Mouse (Mus musculus) hindbrain, postnatal 0 days (tissue): ENCODE data around the gene Adarb1. TPM values are rescaled to one million over a fixed set of nuclear protein-coding genes. Genes with fewer than 3 reads are reported as not detected.

Source experiments
- ATAC-seq: fragments of 200-750 bp; cut with Nextera tagmentation; 2 replicates; pipeline ENCODE4 v1.8.0; 2017; ENCODE audit warnings: mild to moderate bottlenecking, moderate TSS enrichment, moderate library complexity
- DNase-seq: peaks from one replicate; pipeline ENCODE4 v3.0.0-alpha.2; 2015; ENCODE audit warnings: low spot score
- H3K27ac ChIP-seq: fragments of 300-500 bp; sonication (generic); 2 replicates; pipeline ENCODE4 v1.5.1; 2014; ENCODE audit warnings: mild to moderate bottlenecking
- H3K27me3 ChIP-seq: fragments of 300-500 bp; sonication (generic); 2 replicates; pipeline ENCODE4 v1.6.1; 2014; ENCODE audit warnings: low read length, mixed read lengths; ENCODE audit not compliant: insufficient read depth
- H3K36me3 ChIP-seq: fragments of 300-500 bp; sonication (generic); 2 replicates; pipeline ENCODE4 v1.6.1; 2014; ENCODE audit warnings: low read length, mixed read lengths; ENCODE audit not compliant: insufficient read depth
- H3K4me1 ChIP-seq: fragments of 300-500 bp; sonication (generic); 2 replicates; pipeline ENCODE4 v1.6.1; 2014; ENCODE audit warnings: antibody characterized with exemption, low read length, mixed read lengths; ENCODE audit not compliant: insufficient read depth
- H3K4me2 ChIP-seq: fragments of 300-500 bp; sonication (generic); 2 replicates; pipeline ENCODE4 v1.6.1; 2014; ENCODE audit warnings: low read depth, mild to moderate bottlenecking, low read length, moderate library complexity, mixed read lengths
- H3K4me3 ChIP-seq: fragments of 300-500 bp; sonication (generic); 2 replicates; pipeline ENCODE4 v1.5.1; 2014; ENCODE audit warnings: low read length
- H3K9ac ChIP-seq: fragments of 300-500 bp; sonication (generic); replicated peaks from 2 replicates; pipeline ENCODE4 v1.6.1; 2014; ENCODE audit warnings: mild to moderate bottlenecking, low read length, moderate library complexity, mixed read lengths
- H3K9me3 ChIP-seq: fragments of 300-500 bp; sonication (generic); 2 replicates; pipeline ENCODE4 v1.6.1; 2016; ENCODE audit warnings: low read length, mixed read lengths
- CTCF ChIP-seq: IDR thresholded peaks from 2 replicates; pipeline ENCODE4 v1.5.1; 2016; ENCODE audit warnings: antibody characterized with exemption, control low read depth, low read depth
- WGBS: fragments of 180-500 bp; shearing (Covaris S2); extraction: QIAGEN DNeasy Blood & Tissue Kit; methylation state at CpG from one replicate; pipeline ENCODE4 v1.1.7; 2014; 5-methylcytosine and 5-hydroxymethylcytosine counted together
- polyA plus RNA-seq: library from polyadenylated mRNA; unstranded; fragments of >200 nt; fragmentation: Nextera tagmentation; extraction: Ambion mirVana; gene quantifications from 2 replicates; pipeline ENCODE4 v1.2.1, GENCODE M21; 2015
- total RNA-seq: library from RNA; depleted of rRNA; stranded (reverse); fragments of >200 nt; gene quantifications from 2 replicates; pipeline ENCODE4 v1.2.3, GENCODE M21; 2014

Adarb1 gene
- total and polyA plus RNA-seq, 2 experiments from 2014 or later, result 18.6 to 65.1 TPM

DNA sequence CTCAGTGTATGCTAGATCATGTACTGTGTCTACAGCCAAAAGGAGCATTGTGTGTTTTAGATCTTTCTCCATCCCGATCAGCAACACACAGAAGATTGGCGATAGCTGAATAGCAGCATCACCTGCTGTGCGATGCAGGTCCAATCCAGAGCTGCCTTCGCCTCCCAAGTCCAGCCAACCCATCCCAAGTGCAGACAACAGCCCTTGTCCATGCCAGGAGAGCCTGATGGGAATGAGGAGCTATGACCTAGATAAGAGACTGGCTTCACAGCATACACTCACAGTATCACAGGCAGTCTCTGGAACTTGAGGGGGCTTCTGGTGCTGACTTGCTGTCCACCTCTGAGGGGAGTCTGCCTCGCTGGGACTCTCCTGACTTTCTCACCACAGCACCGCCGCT lies 30.1 kb upstream of the Adarb1 start:
- H3K4me1 ChIP-seq, result peaks cover 5% of the 10 kb centered on the region; the same call in 1 of the 2 replicates
- no peaks in the 10 kb centered on the region for H3K27me3 ChIP-seq
- no peak overlapping the region for H3K4me2 ChIP-seq
- 64% methylated on average over 7 of the region's 7 CpGs for WGBS
- no peaks in the 10 kb centered on the region for H3K36me3 ChIP-seq
- no peak overlapping the region for H3K4me3 ChIP-seq
- ATAC-seq (no peak), DNase-seq (no peak)
- no peak overlapping the region for H3K27ac ChIP-seq
- H3K9ac ChIP-seq, result no peak overlapping the region
- no peak for TF ChIP-seq CTCF
- no peaks in the 10 kb centered on the region for H3K9me3 ChIP-seq

GRCm38 (mm10) chr10:77447755-77448154 lies 29.7 kb upstream of the Adarb1 start:
- DNase-seq (no peak), ATAC-seq (no peak)
- Histone ChIP-seq H3K4me2 (no peak overlapping the region), H3K9me3 (no peaks in the 10 kb centered on the region), H3K4me3 (no peak overlapping the region), H3K36me3 (no peaks in the 10 kb centered on the region), H3K27ac (no peak overlapping the region), H3K4me1 (peaks cover 5% of the 10 kb centered on the region; the same call in 1 of the 2 replicates), H3K27me3 (no peaks in the 10 kb centered on the region), H3K9ac (no peak overlapping the region)
- 13% methylated on average over 2 of the region's 2 CpGs for WGBS
- TF ChIP-seq CTCF, result no peak

- Histone ChIP-seq H3K27me3 (no peaks in the 10 kb centered on the region), H3K4me1 (no peaks in the 10 kb centered on the region), H3K4me3 (no peak overlapping the region), H3K9ac (no peak overlapping the region), H3K27ac (no peak overlapping the region), H3K4me2 (no peak overlapping the region), H3K9me3 (no peaks in the 10 kb centered on the region), H3K36me3 (no peaks in the 10 kb centered on the region)
- WGBS, result 80% methylated on average over 4 of the region's 4 CpGs
- ATAC-seq, result no peak
- no peak for TF ChIP-seq CTCF
- no peak for DNase-seq
Measured at GRCm38 (mm10) chr10:77442250-77442649, 24.2 kb upstream of the Adarb1 start.

DNA sequence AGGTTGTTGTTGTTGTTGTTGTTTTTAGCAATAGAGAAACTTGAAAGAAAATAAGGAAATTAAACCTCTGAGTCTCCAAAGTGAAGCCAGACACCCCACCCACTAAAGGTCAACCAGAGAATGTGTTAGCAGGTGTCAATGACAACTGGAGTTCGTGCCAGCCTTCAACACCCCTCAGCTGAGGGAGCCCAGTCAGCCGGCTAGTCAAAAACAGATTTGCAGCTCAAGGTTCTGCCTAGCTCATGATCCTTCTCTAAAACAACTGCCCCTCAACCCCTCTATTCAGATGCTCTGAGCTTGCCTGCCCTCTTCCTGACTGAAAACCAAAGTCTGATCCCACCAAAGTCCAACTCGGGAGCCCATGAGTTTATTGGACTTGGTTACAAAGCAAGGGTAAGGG lies 23.7 kb upstream of the Adarb1 start:
- DNase-seq (no peak), ATAC-seq (no peak)
- no peaks in the 10 kb centered on the region for H3K9me3 ChIP-seq
- TF ChIP-seq CTCF, result no peak
- no peaks in the 10 kb centered on the region for H3K4me1 ChIP-seq
- H3K9ac ChIP-seq, result no peak overlapping the region
- no peaks in the 10 kb centered on the region for H3K36me3 ChIP-seq
- no peak overlapping the region for H3K4me3 ChIP-seq
- H3K4me2 ChIP-seq, result no peak overlapping the region
- 85% methylated on average over 3 of the region's 3 CpGs for WGBS
- H3K27ac ChIP-seq, result no peak overlapping the region
- no peaks in the 10 kb centered on the region for H3K27me3 ChIP-seq

DNA sequence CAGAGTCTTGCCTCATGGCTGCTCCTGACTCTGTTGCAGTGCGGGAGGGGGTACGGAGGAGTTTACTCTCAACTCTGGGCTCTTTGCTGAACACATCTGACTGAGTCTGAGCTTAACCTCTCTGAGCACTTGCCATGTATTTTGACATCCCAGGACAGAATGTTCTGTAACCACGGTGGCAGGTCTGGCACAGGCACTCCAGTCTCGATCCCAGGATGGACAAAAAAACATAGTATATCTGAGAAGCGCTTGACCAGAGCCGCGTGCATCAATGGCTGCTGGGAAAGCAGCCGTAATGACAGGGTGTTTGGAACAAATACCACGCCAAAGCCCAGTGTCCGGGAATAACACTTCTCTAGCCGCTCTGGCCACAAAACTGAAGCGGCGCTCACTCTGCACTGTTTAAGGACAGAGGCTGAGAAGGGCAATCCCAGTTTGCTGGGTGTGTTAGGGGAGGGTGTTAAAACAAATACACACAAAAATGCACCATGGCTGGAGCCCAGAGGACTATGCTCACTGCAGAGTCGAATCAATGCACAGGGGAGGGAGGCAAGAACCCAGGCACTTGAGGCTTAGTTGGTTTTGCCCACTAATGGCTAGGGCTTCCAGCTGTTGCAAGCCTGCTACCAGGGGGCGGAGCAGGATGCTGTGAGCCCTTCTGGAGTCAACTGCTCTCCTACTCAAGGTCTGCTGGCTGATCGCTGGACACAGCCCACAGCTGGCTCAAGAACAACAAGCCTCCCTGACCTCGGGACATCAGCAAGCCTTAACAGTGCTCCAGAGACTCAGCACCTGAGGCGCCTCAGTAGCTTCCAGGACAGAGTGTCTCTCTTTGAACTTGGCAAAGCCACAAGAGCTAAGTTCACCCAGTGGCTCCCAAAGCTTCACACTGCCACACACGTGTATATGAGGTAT lies 23.0 kb upstream of the Adarb1 start:
- TF ChIP-seq CTCF, result no peak
- H3K4me2 ChIP-seq, result no peak overlapping the region
- no peaks in the 10 kb centered on the region for H3K27me3 ChIP-seq
- no peak overlapping the region for H3K4me3 ChIP-seq
- H3K36me3 ChIP-seq, result no peaks in the 10 kb centered on the region
- ATAC-seq (no peak), DNase-seq (no peak)
- 68% methylated on average over 19 of the region's 19 CpGs for WGBS
- no peaks in the 10 kb centered on the region for H3K9me3 ChIP-seq
- H3K4me1 ChIP-seq, result no peaks in the 10 kb centered on the region
- H3K9ac ChIP-seq, result no peak overlapping the region
- H3K27ac ChIP-seq, result no peak overlapping the region

- DNase-seq (no peak), ATAC-seq (no peak)
- Histone ChIP-seq H3K36me3 (no peaks in the 10 kb centered on the region), H3K4me1 (no peaks in the 10 kb centered on the region), H3K9ac (no peak overlapping the region), H3K27ac (no peak overlapping the region), H3K27me3 (no peaks in the 10 kb centered on the region), H3K4me3 (no peak overlapping the region), H3K9me3 (no peaks in the 10 kb centered on the region), H3K4me2 (no peak overlapping the region)
- TF ChIP-seq CTCF, result no peak
- 69% methylated on average over 6 of the region's 6 CpGs for WGBS
Measured at GRCm38 (mm10) chr10:77440286-77440685, 22.2 kb upstream of the Adarb1 start.

DNA sequence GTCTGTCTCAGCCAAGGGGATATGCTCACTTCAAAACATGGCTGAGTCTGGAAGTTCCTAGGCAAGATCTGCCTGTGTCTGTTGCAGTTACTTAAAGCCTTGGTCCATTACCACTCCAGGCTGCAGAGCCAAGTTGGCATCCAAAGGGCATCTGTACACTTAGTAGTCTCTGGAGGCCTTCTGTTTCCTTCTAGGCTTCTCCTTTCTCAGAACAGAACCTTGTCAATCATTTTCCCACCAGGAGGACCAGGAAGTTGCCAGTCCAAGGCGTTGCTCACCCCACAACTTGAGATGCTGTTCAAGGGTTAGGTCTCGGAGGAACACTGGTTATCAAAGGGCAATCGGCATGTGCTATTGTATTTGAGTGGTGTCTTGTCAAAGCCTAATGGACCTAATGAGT lies 21.0 kb upstream of the Adarb1 start:
- WGBS, result 87% methylated on average over 3 of the region's 3 CpGs
- no peaks in the 10 kb centered on the region for H3K9me3 ChIP-seq
- no peak overlapping the region for H3K27ac ChIP-seq
- H3K9ac ChIP-seq, result no peak overlapping the region
- ATAC-seq (no peak), DNase-seq (no peak)
- H3K4me3 ChIP-seq, result no peak overlapping the region
- no peaks in the 10 kb centered on the region for H3K36me3 ChIP-seq
- TF ChIP-seq CTCF, result no peak
- no peaks in the 10 kb centered on the region for H3K27me3 ChIP-seq
- peaks cover 9% of the 10 kb centered on the region; the same call in 1 of the 2 replicates for H3K4me1 ChIP-seq
- no peak overlapping the region for H3K4me2 ChIP-seq
